Mouse (Mus musculus): ENCODE measurements around the gene Zfp536.

DNA sequence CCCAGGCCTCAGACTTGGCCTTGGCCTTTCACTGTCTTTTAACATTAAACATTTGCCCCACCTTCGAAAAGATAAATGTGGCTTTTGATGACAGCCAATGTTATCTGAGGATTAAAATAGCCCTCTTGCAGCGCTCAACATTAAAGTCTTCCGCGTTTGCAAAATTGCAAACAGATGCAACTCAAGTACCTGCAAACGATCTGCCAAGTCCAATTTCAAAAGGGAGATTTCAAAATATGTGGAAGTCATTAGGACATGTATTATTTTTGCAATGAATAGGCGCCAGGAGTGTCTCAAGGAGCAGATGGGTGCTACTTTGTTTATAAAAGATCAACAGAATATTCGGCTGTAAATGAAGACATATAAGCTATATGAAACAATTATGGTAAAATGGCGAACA is 30.1 kb downstream of the Zfp536 start:
- TF ChIP-seq CTCF (IDR thresholded peaks at IDR 0.05; ENCODE audit: control insufficient read depth, insufficient read depth, low read length) (no peak), POLR2A (IDR thresholded peaks at IDR 0.05; ENCODE audit: borderline replicate concordance, control insufficient read depth, low read depth, low read length) (no peak)
